Mouse (Mus musculus): ENCODE measurements around the gene Topbp1.

Gene Topbp1

GRCm38 (mm10) chr9:103304927-103305326, at the start of gene Topbp1, which contains the start of gene 1300017J02Rik:
TSS of gene Topbp1 (plus strand) at chr9:103305215.
TSS of gene 1300017J02Rik (minus strand) at chr9:103305082.
- DNase-seq, result peak; percentile 90

DNA sequence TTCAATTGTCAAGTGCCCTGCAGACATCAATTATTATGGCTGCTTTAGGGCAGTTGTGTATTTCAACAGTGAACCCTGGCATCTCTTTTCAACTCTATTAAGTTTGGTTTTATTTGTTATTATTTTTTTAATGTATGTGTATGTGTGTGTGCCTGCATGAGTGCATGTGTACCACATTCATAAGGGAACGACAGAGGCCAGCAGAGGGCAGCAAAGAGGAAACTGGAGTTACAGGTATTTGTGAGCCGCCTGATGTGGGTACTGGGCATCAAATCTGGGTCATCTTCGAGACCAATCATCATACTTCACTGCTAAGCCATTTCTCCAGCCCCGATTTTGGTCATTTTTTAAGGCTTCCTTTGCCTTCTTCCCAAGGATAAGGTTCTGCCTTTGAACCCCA, 39.2 kb upstream of the Topbp1 start:
- DNase-seq, result no peak

DNA sequence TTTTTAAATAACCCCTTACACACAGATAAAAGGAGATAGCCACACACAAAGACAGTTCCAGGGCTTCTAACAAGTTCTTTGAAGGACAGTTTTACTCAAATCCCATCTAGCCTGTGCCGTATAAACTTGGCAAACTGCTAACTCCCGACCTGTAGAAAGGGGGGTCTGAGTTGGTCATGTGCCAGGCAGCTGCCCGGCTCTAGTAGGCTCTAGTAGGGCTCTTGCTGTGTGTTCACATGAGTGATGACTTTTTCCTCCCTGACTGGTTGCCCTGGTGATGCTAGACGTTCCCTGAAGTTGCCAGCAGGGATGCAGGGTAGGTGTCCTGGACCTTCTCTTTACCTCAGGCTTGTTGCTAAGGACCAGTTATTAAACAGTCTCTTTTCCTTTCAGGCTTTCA, 33.9 kb upstream of the Topbp1 start:
- no peak for DNase-seq

DNA sequence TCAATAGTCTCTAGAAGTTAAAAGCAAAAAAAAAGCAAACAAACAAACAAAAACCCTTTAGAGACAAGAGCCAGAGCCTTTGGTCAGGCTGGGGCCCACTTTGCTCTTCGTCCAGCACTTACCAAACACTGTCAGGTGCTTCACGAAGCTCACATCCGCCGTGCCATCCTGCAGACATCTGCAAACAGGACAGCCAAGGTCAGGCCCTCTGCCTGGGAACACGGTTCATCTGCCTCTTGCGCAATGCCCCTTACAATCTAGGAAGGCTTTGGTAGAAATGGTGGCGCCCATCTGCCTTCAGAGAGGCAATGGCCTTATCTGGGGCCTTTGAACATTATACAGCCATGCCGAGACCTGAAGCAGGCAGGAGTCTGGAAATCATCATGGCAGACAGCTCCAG, 30.2 kb upstream of the Topbp1 start:
- DNase-seq, result no peak

- no peak for DNase-seq
Measured at GRCm38 (mm10) chr9:103275676-103276075, 29.3 kb upstream of the Topbp1 start.

- no peak for DNase-seq
Measured at GRCm38 (mm10) chr9:103276876-103277275, 28.1 kb upstream of the Topbp1 start.

DNA sequence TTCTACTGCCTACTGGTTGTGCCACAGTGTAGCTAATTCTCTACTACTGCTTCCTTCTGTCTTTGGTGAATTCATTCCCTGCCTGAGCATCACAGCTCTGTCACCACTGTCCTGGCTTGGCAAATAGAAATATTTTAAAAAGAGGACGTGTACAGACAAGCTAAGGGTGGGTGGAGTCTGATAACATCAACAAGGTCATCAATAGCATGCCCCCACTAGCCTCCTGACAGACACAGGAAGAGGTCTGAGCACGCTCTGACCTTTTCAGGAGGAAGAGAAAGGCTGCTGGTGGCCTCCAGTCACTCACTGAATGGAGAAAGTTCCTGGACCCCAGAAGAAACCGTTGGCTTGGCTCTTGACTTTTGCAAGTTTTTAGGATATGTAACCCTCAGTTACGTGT, 18.6 kb upstream of the Topbp1 start:
- no peak for DNase-seq

GRCm38 (mm10) chr9:103286901-103287422, 18.1 kb upstream of the Topbp1 start:
- peak; percentile 10 for DNase-seq

DNA sequence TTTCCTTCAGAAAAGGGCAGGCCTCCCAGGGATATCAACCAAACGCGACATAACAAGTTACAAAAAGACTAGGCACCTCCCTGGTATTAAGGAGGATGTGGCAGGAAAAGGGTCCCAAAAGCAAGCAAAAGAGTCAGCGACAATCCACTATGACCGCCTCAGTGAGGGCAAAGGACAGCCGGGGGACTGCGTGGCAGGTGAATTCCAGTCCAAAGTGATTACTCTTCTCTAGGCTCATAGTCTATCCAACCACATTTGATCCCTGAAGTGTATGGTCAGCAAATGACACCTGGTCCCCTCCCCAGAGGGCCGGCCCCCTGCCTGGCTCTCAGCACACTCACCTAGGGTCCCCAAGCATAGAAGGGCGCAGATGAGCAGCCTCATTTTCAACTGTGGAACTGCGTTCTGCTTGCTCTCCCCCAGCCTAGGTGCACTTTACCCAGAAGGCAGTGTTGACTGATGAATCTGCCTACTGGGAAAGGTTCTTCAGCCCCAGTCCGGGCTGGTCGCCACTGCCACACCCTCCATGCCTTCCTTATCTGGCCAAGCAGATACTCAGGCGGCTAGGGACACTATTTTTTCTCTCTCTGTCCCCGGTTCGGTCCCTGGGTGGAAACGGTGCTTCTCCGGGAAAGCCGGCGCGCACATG, 17.1 kb upstream of the Topbp1 start:
- DNase-seq, result no peak

- no peak for DNase-seq
Measured at GRCm38 (mm10) chr9:103288489-103289180, 16.4 kb upstream of the Topbp1 start.

- no peak for DNase-seq
Measured at GRCm38 (mm10) chr9:103294507-103294906, 10.5 kb upstream of the Topbp1 start.

DNA sequence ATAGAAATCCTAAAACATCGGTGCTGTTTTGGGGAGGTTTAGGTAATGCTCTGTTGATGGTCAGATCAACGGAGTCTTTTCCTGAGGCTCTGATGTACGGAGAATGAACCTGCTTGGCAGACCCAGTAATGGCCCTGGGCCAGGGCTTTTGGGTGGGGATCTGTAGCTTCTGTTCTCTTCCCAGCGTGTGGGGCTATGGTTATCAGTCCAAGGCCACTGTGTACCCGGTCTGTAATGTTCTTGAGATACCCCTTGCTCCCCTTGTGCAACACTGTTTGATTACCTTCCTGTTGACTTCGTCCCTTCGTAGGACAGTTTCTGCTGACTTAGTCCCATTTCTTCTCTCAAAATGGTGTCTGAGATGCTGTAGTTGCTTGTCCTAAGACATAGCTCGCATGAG, 3.9 kb upstream of the Topbp1 start:
- DNase-seq, result no peak

DNA sequence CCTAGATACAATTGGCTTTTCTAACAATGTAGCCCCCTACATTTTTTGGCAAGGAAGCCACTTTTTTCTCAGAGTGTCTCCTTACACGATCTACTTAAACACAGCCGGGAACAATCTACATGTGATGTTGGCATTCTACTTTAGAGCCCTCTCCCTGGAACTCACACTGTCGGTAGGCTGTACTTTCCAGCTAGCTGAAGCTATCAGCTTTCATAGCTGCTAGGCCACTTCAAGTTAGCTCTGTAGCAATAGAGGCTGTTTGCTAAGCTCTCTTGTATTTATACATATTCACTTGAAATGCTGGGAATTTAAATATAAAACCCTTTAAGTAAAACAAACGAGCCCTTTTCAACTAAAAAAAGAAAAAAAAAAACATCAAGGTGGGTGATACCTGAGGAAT, 2.8 kb upstream of the Topbp1 start:
- no peak for DNase-seq

DNA sequence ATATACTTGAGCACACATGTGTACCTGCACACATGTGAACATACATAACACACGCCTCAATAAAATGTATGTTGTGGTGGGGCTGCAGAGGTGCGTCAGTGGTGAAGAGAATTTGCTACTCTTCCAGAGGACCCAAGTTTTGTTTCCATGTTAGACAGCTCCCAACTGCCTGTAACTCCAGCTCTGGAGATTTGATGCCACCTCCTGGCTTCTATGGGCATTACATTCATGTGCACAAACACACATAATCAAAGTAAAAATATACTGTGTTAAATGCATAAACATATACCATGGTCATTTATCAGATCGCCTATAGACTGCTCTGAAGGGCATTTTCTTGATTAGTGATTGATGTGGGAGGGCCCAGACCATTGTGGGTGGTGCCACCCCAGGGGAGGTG, 2.3 kb upstream of the Topbp1 start:
- peak; percentile 61 for DNase-seq

GRCm38 (mm10) chr9:103305332-103306041, 472 bp downstream of the Topbp1 start:
- DNase-seq, result no peak

DNA sequence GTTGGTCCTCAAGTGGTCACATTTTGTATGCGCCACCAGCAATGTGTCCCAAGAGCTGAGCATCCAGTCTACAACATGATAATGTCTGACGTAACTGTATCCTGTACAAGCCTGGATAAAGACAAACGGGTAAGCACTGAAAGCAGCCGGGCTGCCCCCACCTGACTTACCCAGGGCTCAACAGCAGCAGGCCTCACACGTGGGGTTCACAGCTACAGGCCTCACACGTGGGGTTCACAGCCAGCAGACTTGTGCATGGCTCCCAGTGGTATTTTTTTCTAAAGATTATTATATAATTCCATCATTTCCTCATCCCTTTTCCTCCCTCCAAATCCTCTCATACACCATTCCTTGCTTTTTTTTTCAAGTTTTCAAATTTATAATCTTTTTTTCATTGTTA, 4.8 kb downstream of the Topbp1 start:
- DNase-seq, result no peak

DNA sequence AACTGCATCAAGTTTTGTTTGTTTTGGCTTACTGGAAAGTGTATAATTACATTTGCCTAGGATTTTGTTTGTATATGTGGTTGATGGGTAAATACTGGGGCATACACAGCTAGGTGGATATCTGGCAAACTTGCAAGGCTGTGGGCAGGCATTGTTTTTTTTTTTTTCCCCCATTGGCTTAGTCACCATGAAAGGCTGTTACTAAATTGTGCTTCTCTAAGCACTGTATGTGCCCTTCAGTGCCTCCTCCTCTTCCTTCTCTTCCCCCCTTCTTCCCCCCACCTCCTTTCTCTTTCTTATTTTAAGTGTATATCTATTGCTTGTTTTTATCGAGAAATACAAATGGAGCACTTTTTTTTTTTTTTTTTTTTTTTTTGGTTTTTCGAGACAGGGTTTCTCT, 19.7 kb downstream of the Topbp1 start:
- no peak for DNase-seq

DNA sequence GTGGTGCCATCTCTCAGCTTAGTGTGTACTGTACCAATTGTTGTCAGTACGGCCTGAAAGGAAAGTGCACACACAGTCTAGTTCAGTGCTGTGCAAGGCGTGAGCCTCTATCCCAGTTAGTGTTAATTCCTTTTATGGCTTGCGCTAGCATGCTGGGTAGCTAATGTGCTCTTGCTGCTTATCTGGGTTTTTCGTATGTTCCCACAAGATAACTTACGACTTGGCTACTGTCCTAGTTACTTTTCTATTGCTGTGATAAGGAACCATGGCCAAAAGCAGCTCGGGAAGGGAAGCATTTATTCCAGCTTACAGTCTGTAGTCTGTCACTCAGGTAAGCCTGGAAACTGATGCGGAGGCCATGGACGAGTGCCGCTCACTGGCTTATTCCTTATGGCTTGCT, 21.4 kb downstream of the Topbp1 start:
- no peak for DNase-seq

- DNase-seq, result no peak
Measured at GRCm38 (mm10) chr9:103332663-103333062, 27.6 kb downstream of the Topbp1 start.

GRCm38 (mm10) chr9:103336912-103337311, 31.9 kb downstream of the Topbp1 start:
- DNase-seq, result no peak

DNA sequence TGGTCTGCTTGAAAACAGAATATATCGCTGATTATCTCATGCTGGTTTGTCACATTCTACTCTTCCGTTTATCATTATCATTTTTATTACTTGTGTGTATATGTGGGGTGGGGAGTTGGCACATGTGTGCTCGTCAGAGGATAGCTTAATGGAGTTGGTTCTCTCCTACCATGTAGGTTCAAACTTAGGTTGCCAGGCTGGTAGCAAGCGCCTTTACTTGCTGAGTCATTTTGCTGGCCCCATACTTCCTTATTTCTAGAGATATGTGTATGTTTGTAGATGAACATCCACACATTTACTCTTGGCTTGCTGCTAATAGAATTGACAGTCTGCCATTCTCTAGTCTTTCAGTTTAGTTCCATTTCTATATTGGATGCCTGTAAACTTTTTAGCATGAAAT, 42.0 kb downstream of the Topbp1 start:
- DNase-seq, result no peak

DNA sequence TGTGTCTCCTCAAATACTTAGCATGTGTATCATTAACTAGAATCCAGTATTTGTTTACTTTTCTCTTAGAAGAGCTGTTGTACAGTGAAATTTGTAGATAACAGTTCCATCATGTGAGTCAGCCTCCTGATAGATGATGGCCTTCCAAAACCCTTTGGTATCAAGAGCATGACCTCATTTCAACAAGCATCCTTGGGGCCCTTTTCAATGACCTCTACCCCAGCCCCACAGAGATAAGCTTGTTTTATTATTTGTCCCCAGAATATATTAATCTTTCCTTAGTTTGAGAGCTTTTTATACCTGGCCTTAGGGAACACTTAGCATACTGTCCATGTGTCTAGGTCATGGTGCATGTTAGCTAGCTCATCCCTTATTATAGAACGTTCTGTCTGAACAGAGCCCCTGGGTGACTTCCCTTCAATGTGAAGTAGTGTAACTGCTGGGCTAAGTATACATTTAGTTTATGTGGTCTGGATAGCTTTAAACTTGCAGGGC, 43.0 kb downstream of the Topbp1 start:
- no peak for DNase-seq

DNA sequence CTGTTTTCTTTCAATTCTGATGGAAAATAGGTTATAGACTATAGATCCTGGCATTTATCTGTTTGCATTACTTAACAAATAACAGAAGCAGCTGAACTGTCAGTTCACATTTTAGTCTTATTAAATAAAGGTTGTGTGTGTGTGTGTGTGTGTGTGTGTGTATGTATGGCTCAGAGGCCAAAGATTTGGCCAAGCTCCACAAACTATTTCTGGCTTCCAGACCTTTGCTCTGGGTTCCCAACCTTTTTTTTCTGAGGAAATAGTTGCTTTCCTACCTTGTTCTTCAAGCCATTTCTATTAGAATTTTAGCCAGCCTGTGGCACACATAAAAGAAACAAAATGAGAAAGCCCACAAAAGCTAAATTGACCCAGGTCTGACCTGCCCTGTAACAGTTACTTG, 43.8 kb downstream of the Topbp1 start:
- DNase-seq, result no peak
